Mouse (Mus musculus) stomach, postnatal 0 days (tissue): ENCODE results near the gene Tnrc18.

ENCODE experiments used
- CTCF ChIP-seq: IDR thresholded peaks from 2 replicates; pipeline ENCODE4 v1.5.1; 2016; ENCODE audit warnings: antibody characterized with exemption, low read depth, mild to moderate bottlenecking, moderate library complexity
- EP300 ChIP-seq: optimal IDR thresholded peaks from 2 replicates; pipeline ENCODE3; 2016; ENCODE audit warnings: antibody characterized with exemption

- TF ChIP-seq CTCF (no peak), EP300 (no peak)
Measured at GRCm38 (mm10) chr5:142728301-142728700, 89.2 kb downstream of the Tnrc18 start.
